Mouse (Mus musculus) erythroid progenitor cell, adult 5-6 weeks (primary cell): ENCODE data around the gene Fundc2. TPM values are rescaled to one million over a fixed set of nuclear protein-coding genes. Genes with fewer than 3 reads are reported as not detected.

Source experiments
- ATAC-seq: replicated peaks from 2 replicates; pipeline ENCODE4 v1.8.0; 2016; ENCODE audit warnings: moderate number of reproducible peaks, mild to moderate bottlenecking, moderate TSS enrichment, inconsistent platforms; ENCODE audit not compliant: poor library complexity, low FRiP score, severe bottlenecking
- total RNA-seq, 2 experiments: library from RNA; stranded (forward) in 1 of 2; stranded (reverse) in 1 of 2; fragments of 150-400 nt in 1 of 2; fragments of 186-747, 209-891 nt in 1 of 2; gene quantifications; 2 replicates each; pipeline versions ENCODE4 v1.2.3 to v1.2.4; 2015 to 2017; ENCODE audit warnings: low replicate concordance in 2 of 2

The Fundc2 gene
- total RNA-seq (2015; ENCODE audit: low replicate concordance), result 26.8 and 30.3 TPM in 2 replicates
- 33.5 and 39.8 TPM in 2 replicates for total RNA-seq (2017; ENCODE audit: low replicate concordance)

DNA sequence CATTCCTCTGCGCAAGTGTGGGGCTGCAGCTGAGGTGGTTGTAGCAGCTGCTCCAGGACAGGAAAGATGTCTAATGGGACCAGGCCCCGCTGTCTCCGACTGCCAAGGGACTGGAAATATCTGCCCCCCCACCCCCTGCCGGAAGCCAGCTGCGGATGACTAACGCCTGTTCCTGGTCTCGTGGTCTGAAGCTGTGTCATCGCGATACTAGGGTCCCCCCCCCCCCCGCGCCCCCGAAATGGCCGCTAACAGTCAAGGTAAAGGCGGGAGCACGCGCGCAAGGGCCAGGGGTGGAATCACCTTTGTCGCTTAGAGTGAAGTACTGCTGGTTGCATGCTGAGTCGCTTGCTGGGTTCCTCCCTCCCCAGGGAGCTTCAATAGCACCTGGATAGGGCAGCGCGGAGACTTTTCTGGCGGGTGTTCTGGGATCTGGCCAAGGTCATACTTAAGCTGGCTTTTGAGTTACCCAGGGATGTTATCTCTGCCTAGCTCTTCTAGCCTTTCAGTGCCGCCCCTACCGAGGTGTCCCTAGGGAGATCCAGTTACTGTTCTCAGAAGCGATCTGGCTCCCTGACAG lies at the start of gene Fundc2, which contains the start of gene F8:
Gene Fundc2, plus strand, starts transcription at position 205 of the 577 bp plus-strand sequence.
Gene F8, minus strand, starts transcription at position 421 of the 577 bp plus-strand sequence.
- ATAC-seq, result peak; percentile 95

DNA sequence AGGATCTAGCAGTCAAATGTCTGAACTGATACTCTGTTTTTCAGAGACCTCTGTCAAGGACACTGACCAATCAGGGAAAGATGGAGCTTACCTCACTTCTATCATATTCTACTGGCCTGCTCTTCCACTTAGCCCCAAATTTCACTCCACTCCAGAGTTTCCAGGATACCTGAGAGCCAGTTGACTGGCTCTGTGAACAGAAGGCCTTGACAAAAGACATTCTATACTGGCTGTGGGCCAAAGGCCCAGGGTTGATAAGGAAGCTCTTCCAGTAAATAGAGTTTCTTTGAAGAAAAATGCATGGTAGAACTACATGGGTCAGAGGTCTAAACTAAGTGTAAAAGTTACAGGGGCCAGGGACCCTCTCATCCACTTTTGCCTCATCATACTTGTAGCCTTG lies 12.0 kb upstream of the Fundc2 start:
- no peak for ATAC-seq

DNA sequence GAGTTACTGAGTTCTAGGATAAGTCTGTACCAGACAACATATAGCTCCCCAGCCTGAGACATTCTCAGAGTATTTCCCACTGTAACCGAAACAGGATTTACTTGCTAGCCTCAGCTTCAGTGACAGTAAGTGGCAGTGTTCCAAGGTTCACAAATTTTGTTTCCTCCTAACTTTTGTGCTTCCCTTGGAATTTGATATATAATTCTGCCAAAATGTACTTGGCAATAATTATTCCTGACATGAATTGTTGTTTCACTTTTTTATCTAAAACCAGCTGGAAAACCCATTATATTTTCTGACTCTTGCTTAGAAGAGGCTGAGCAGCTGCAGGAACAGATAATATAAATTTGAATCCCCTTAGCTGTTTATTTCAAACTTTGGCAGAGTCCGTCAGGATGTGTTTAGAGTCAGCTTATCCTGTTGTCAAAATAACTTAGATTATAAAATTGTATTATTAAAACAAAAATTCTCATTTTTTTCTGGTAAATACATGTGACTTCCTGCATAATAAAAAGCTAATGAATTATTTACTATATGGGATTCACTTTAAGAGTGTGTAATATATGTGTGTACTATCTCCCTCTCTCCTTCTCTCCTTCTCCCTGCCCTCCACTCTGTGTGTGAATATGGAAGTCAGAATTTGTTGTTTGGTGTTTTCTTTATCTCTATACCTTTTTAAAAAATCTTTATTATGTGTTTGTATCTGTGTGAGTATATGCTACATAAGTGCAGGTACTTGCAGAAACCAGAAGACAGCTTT lies 9.4 kb upstream of the Fundc2 start:
- ATAC-seq, result no peak

DNA sequence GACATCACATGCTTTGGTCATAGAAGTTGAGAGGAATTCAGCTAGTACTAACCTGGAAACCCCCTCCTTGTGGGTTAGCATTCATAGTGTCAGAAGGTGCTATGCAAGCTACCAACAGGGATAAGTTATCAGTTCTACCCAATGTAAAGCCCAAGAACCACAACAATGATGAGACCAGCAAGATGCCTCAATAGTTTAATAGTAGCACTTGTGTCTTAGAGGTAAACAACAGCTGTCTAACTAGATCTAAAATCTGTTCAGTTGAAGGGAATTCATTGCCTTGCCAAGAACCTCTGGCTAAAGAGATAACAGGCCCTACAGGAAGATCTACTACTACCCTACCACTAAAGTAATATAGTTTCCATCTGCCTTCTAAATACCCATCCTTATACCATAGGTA lies 5.4 kb upstream of the Fundc2 start:
- ATAC-seq, result no peak

DNA sequence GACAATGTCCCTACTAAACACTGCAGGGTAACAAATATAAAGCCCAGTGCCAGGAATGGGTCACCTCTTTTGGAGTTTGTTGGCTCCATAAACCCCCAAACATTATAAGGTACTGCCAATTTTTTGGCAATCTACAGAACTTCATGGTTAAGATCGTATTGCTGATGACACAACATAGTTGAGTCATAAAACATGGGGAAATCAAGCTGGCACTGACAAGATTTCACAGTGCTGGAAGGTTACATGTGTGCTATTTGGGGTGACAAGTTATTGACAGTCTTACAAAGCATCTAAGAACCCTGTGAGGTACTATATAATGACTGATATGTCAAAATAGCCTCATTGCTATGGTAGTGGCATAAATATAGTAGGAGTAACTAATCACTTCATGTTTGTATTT lies 1.0 kb upstream of the Fundc2 start:
- ATAC-seq, result no peak

DNA sequence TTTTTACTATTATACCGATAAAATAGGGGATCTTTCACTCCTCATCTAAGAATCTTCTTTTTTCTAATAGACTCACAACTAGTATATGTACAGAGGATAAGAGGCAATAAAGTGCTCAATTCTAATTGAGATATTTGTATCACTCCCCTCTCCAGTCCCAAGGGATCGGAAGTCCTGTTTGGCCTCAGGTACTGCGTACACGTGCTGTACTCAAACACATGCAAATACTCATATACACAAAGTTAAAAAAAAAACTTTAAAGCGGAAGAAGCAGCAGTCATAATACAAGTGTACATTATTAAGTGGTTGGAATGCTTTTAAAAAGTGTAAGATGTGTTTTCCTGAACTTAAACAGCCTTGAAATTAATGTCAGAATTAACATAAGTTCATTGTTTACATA lies 500 bp upstream of the Fundc2 start:
- ATAC-seq, result no peak

DNA sequence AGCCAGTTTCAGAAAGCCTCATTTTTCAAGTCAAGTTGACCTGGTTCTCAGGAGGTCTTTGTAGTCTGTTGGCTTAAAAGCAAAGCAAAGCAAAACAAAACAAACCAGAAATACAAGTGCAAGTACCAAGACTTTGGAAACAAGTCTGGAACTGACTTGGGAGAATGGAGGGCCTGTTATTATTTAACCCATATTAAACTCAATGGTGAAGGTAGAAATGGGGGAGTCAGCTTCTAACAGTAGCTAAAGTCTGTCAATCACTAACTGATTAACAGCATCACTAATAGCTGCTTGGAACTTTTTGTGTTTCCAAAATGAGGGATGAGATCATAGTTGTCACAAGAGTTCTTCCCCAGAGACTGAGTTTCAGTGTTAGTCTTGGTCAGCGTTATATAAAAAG lies 17.3 kb downstream of the Fundc2 start:
- ATAC-seq, result no peak

DNA sequence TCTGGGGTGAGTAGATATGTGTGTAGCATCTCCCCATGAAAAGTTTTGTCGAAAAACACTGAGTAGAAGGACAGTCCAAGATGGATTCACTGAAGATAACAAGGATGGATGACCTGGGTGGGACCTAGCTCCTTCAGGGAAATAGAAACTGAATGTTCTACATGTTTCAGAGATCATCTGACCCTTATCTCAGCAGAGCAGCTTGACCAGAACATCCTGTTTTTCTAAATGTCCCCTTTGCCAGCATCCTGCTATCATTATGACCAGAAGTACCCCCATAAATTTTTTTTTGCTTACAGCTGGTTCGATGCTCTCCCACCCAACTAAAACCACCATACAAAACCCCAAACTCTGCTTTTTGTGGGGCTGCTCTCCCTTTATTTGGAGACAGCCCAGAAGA lies 20.5 kb downstream of the Fundc2 start:
- peak; percentile 96 for ATAC-seq

DNA sequence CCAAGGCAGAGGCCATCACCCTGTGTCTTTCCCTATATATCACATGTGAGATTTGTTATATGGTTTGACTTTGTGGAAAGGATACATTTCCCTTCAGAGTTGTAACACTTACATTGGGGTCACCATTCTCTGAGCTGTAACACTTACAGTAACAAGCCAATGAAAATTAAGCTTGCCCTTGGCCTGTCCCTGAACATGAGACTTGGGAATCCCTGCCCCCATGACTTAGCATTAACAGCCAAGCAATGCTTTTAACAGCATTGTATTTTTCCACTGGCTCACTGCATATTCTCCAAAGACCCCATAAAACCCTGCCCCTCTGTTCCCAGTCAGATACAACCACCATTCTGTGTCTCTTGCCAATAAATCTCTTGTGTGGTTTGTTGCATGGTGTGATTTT lies 21.2 kb downstream of the Fundc2 start:
- 0 out of 2 replicates have a peak, but pooled peaks have one; percentile 51 for ATAC-seq

DNA sequence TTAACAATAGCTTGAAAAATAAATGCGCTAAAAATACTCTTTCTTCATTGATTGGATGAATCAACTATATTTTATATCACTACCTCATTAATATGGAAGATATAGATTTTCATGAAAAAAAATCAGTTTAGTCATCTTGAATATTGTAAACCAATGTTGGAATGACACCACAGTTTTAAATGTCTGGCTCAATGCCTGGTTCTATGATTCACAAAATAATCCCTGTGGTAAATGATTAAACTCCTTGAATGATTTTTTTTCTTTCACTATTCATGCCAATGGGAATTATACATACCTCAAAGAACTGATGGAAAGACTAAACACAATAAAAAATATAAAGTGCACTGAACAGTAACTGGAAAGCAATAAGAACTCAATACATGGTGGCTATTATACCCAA lies 27.5 kb downstream of the Fundc2 start:
- ATAC-seq, result no peak

DNA sequence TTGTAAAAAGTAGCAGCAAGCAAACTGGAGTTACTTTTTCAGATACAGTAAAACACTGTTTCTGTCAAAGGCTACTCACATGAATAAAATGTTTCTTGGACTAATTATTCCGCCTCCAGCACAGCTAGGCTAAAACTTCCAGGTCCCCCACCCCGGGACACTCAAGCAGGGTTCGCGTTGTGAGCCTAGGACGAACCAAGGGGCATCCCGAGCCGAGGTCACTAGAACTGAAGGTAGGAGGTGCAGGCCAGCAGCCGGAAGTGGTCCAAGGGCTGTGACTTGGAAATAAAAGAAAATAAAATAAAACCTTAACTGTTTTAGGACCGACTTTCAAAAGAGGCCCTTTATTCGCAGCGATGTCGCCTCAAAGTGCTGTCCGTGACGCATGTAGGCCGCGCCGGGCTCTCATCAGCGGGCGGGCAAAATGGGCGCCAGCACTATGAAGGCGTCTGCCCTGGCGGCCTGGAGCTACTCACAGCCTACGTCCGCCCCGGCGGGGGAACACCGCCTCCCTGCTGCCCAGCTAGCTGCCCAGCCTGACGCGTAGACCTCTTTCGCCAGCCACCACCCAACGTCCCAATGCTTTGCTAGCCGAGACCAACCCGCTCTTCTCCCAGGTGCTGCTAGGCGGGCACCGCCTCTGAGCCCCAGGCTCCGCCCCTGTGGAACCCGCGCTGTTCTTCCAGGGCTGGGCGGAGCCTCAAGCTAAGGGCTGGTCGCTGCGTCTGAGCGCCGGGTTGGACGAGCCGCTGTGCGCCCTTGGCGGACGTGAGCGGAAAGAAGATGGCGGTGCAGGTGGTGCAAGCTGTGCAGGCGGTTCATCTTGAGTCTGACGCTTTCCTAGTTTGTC lies 34.0 kb downstream of the Fundc2 start, which contains the start of the genes Cmc4, Mtcp1 and Brcc3:
Gene Cmc4, minus strand, starts transcription at position 649 of the 850 bp plus-strand sequence.
Gene Mtcp1, minus strand, starts transcription at position 653 of the 850 bp plus-strand sequence.
Gene Brcc3, plus strand, starts transcription at position 693 of the 850 bp plus-strand sequence.
- ATAC-seq, result peak; percentile 98

Other genes with a start within 250 kb of the Fundc2 start
- not detected in 2 replicates for gene Smim9, start 218.6 kb upstream of the Fundc2 start, total RNA-seq (2015; ENCODE audit: low replicate concordance)
- not detected in 2 replicates for gene Smim9, start 218.6 kb upstream of the Fundc2 start, total RNA-seq (2017; ENCODE audit: low replicate concordance)
- gene F8, start 216 bp downstream of the Fundc2 start, total RNA-seq (2015; ENCODE audit: low replicate concordance), result 6.3 and 6.8 TPM in 2 replicates
- gene F8, start 216 bp downstream of the Fundc2 start, total RNA-seq (2017; ENCODE audit: low replicate concordance), result 4.0 and 8.5 TPM in 2 replicates
- gene Cmc4, start 34.2 kb downstream of the Fundc2 start, total RNA-seq (2015; ENCODE audit: low replicate concordance), result 71.7 and 83.4 TPM in 2 replicates
- 25.9 and 54.6 TPM in 2 replicates for gene Cmc4, start 34.2 kb downstream of the Fundc2 start, total RNA-seq (2017; ENCODE audit: low replicate concordance)
- gene Mtcp1, start 34.2 kb downstream of the Fundc2 start, total RNA-seq (2015; ENCODE audit: low replicate concordance), result 27.4 and 32.7 TPM in 2 replicates
- 62.5 and 68.3 TPM in 2 replicates for gene Mtcp1, start 34.2 kb downstream of the Fundc2 start, total RNA-seq (2017; ENCODE audit: low replicate concordance)
- gene Brcc3, start 34.2 kb downstream of the Fundc2 start, total RNA-seq (2015; ENCODE audit: low replicate concordance), result 27.4 and 53.7 TPM in 2 replicates
- gene Brcc3, start 34.2 kb downstream of the Fundc2 start, total RNA-seq (2017; ENCODE audit: low replicate concordance), result 35.6 and 43.5 TPM in 2 replicates
- 98.4 and 162 TPM in 2 replicates for gene Vbp1, start 131.9 kb downstream of the Fundc2 start, total RNA-seq (2015; ENCODE audit: low replicate concordance)
- 122 and 126 TPM in 2 replicates for gene Vbp1, start 131.9 kb downstream of the Fundc2 start, total RNA-seq (2017; ENCODE audit: low replicate concordance)
- gene Rab39b, start 195.8 kb downstream of the Fundc2 start, total RNA-seq (2015; ENCODE audit: low replicate concordance), result not detected in 2 replicates
- not detected in 2 replicates for gene Rab39b, start 195.8 kb downstream of the Fundc2 start, total RNA-seq (2017; ENCODE audit: low replicate concordance)